Mouse (Mus musculus): ENCODE measurements at regions not wholly inside any gene's neighbourhood (a gene's known extent, or its start where the extent isn't known, plus 50 kb on each side); places are given as distances from the start of the nearest gene placed in this dataset.
A peak's percentile ranks its signal among the peaks of the same experiment; 100 is the strongest.

DNA sequence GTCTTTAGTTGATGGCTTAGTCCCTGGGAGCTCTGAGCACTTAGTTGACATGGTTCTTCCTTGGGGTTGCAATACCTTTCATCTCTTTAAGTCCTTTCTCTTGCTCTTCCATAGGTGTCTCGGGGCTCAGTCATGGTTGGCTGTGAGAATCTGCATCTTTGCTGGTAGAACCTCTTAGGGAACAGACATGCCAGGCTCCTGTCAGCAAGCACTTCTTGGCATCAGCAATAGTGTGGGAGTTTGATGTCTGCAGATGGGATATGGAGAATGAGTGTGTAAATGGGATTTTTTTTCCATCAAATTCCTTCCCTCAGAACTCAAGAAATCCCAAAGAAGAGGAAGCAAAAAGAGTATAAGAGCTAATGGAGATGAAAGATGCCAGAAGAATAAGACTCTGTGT lies 1975.9 kb upstream of the Gm12353 start:
- no peak for DNase-seq (ENCODE audit: low spot score in 2 of 2)

DNA sequence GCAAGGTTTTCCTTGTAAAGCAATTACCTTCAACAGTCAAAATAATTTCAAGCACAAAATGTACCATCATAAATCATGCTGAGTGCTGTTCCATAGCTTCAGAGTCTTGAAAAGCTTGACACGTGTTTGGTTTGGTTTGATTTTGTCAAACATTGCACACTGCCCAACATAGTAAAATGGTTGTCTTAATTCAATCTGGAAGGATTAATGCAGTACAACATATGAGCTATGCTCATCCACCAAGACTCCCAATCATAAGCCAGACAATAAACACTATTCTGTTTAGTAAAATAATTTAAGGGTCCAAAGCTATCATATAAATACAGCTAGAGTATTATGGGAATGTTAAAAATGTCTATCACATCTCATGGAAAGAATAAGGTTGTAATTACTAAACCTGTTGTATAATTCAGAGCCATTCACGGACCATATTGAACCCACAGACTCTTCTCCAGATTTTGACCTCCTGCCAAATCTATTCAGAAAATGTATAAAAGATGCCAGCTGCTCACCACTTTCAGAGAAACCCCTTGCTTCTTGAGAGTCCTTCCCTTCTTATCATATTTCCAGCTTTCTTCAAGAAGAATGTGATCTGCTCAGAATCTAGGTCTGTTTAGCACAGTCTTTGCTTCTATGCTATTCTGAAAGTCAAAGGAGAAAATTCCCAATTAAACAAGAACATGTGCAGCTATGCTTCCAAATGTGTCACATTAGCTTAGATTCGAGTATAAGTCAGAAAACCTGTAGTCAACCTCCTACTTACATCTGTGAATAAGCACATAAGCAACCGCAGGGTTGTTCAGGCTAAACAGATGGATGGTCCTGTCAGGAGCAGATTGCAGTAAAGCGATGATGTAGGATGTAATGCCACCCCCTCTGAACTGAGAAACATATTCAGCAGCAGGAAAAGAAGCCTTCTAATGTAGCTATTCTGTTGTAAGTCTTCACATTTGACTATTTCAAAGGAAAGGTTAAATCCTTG lies 1969.4 kb upstream of the Gm12353 start:
- DNase-seq (ENCODE audit: low spot score in 2 of 2), result peak; percentile 28 to 41

GRCm38 (mm10) chr4:17646712-17647111 lies 1958.5 kb upstream of the Gm12353 start:
- no peak for DNase-seq (ENCODE audit: low spot score in 2 of 2)

- DNase-seq (ENCODE audit: low spot score in 2 of 2), result no peak
Observed at GRCm38 (mm10) chr4:17649350-17649749, 1955.9 kb upstream of the Gm12353 start.

DNA sequence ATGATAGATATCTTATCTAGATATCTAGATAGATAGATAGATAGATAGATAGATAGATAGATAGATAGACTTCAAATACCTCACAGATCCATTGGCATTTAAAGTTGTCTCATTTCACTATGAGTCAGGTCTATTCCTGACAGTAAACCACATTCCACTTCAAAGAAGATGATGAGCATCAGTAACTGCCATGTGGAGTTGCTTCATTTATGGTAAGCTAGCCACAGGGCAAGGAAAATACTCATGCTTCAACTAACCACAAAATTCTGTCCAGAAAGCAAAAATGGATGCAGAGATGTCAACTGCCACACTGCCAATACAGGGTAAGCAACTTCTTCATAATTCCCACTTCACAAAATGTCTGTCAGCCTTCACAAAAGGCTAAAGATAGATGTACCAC lies 1951.7 kb upstream of the Gm12353 start:
- no peak for DNase-seq (ENCODE audit: low spot score in 2 of 2)

- no peak for DNase-seq (ENCODE audit: low spot score in 2 of 2)
Observed at GRCm38 (mm10) chr4:17667267-17667850, 1937.9 kb upstream of the Gm12353 start.
